Mouse (Mus musculus) spleen, adult 2 months (tissue): ENCODE measurements around the gene Pim3.

Experiments
- CTCF ChIP-seq: fragments of 200-500 bp; IDR thresholded peaks from 2 replicates; pipeline ENCODE4 v1.5.1; 2011; ENCODE audit warnings: mild to moderate bottlenecking, inconsistent platforms; ENCODE audit not compliant: insufficient read depth, insufficient read length, insufficient replicate concordance; ENCODE audit errors: extremely low read depth
- POLR2A ChIP-seq: fragments of 200-500 bp; IDR thresholded peaks from 2 replicates; pipeline ENCODE4 v1.6.1; 2011; ENCODE audit warnings: low read depth, low read length, inconsistent platforms

DNA sequence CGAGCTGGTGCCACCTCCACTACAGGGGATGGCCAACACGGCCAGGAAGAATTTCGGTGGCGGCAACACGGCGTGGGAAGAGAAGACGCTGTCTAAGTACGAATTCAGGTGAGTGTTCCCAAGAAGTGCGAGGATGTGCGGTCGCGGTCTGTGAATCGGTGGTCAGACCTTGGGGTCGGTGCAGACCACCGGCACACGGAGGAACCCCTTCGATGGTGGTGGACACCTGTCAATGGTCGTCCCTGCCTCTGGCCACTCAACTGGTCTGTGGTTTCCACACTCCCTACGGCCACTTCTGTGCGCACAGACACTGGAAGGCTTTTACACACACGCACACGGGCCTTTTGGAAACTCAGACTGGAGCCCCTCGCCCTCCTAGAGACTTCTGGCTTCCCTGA lies 42.1 kb upstream of the Pim3 start:
- TF ChIP-seq CTCF: no peak
- TF ChIP-seq POLR2A: no peak
